Mouse (Mus musculus): ENCODE measurements around the gene Nxpe2. TPM values are rescaled to one million over a fixed set of nuclear protein-coding genes. Genes with fewer than 3 reads are reported as not detected.

The Nxpe2 gene
- total RNA-seq (2021) = 1 to 10 TPM; 1.2 to 1.7 TPM

- intact Hi-C loops (cut with DNase I) = loop anchor here (1.0 to 2.0 kb wide), 3 partner anchors 14 to 38 kb away; no protein-coding TSS in a partner anchor
- DNase-seq = peak in 1 of 2 experiments; percentile 25
Measured at GRCm38 (mm10) chr9:48353148-48353698, at the start of gene Nxpe2. Gene Nxpe2 (minus strand): TSS chr9:48353454.

GRCm38 (mm10) chr9:48389983-48390382, 36.7 kb upstream of the Nxpe2 start:
- intact Hi-C loops (cut with DNase I) = no loop called here
- no peak for DNase-seq

- intact Hi-C loops (cut with DNase I) = no loop called here
- no peak for DNase-seq
Measured at GRCm38 (mm10) chr9:48388451-48388850, 35.2 kb upstream of the Nxpe2 start.

- intact Hi-C loops (cut with DNase I) = no loop called here
- no peak for DNase-seq
Measured at GRCm38 (mm10) chr9:48374357-48374756, 21.1 kb upstream of the Nxpe2 start.

- intact Hi-C loops (cut with DNase I) = no loop called here
- no peak for DNase-seq
Measured at GRCm38 (mm10) chr9:48373232-48373878, 20.1 kb upstream of the Nxpe2 start.

- intact Hi-C loops (cut with DNase I) = no loop called here
Measured at GRCm38 (mm10) chr9:48362743-48363142, 9.5 kb upstream of the Nxpe2 start.

GRCm38 (mm10) chr9:48361815-48362631, 8.8 kb upstream of the Nxpe2 start:
- no peak for DNase-seq
- intact Hi-C loops (cut with DNase I) = no loop called here

More at GRCm38 (mm10) chr9:48362743-48363142, 9.5 kb upstream of the Nxpe2 start:
- no peak for DNase-seq

- no peak for DNase-seq
- intact Hi-C loops (cut with DNase I) = no loop called here
Measured at GRCm38 (mm10) chr9:48360826-48361225, 7.6 kb upstream of the Nxpe2 start.

GRCm38 (mm10) chr9:48357097-48357496, 3.8 kb upstream of the Nxpe2 start:
- DNase-seq = no peak
- intact Hi-C loops (cut with DNase I) = no loop called here

GRCm38 (mm10) chr9:48354793-48355192, 1.5 kb upstream of the Nxpe2 start:
- DNase-seq = peak; percentile 79 to 83
- intact Hi-C loops (cut with DNase I) = loop anchor here (1.0 to 2.0 kb wide), 2 partner anchors 52 to 88 kb away; no protein-coding TSS in a partner anchor

- DNase-seq = no peak
- intact Hi-C loops (cut with DNase I) = loop anchor here (1.0 to 2.0 kb wide), 2 partner anchors 51 to 88 kb away; no protein-coding TSS in a partner anchor
Measured at GRCm38 (mm10) chr9:48354122-48354521, 868 bp upstream of the Nxpe2 start.

- intact Hi-C loops (cut with DNase I) = no loop called here
- DNase-seq = no peak
Measured at GRCm38 (mm10) chr9:48345866-48346265, 7.4 kb downstream of the Nxpe2 start.

- intact Hi-C loops (cut with DNase I) = no loop called here
- DNase-seq = no peak
Measured at GRCm38 (mm10) chr9:48345456-48345855, 7.8 kb downstream of the Nxpe2 start.

GRCm38 (mm10) chr9:48340708-48341380, 12.4 kb downstream of the Nxpe2 start:
- DNase-seq = no peak
- intact Hi-C loops (cut with DNase I) = no loop called here

- no peak for DNase-seq
- intact Hi-C loops (cut with DNase I) = loop anchor here (2.0 kb wide), 1 partner anchor 13 kb away; the partner anchor contains the start of gene Nxpe2
Measured at GRCm38 (mm10) chr9:48339563-48339962, 13.7 kb downstream of the Nxpe2 start.

- no peak for DNase-seq
- intact Hi-C loops (cut with DNase I) = loop anchor here (2.0 kb wide), 1 partner anchor 14 kb away; the partner anchor contains the start of gene Nxpe2
Measured at GRCm38 (mm10) chr9:48338783-48339455, 14.3 kb downstream of the Nxpe2 start.

GRCm38 (mm10) chr9:48329597-48329996, 23.7 kb downstream of the Nxpe2 start:
- DNase-seq = no peak
- intact Hi-C loops (cut with DNase I) = no loop called here

GRCm38 (mm10) chr9:48326338-48326737, 26.9 kb downstream of the Nxpe2 start:
- intact Hi-C loops (cut with DNase I) = loop anchor here (1.0 kb wide), 2 partner anchors 23 to 27 kb away; partner anchors contain the start of gene Nxpe2
- DNase-seq = peak; percentile 21 to 27

GRCm38 (mm10) chr9:48315825-48316224, 37.4 kb downstream of the Nxpe2 start:
- no peak for DNase-seq
- intact Hi-C loops (cut with DNase I) = loop anchor here (2.0 kb wide), 1 partner anchor 37 kb away; the partner anchor contains the start of gene Nxpe2

- DNase-seq = peak; percentile 21 to 37
- intact Hi-C loops (cut with DNase I) = loop anchor here (2.0 kb wide), 1 partner anchor 39 kb away; the partner anchor contains the start of gene Nxpe2
Measured at GRCm38 (mm10) chr9:48314194-48314593, 39.1 kb downstream of the Nxpe2 start.
